Mouse (Mus musculus) heart, postnatal 0 days (tissue): ENCODE results near the gene Tmem26.

ENCODE experiments used
- CTCF ChIP-seq: IDR thresholded peaks from 2 replicates; pipeline ENCODE4 v1.5.1; 2016; ENCODE audit warnings: antibody characterized with exemption, control low read depth, low read depth
- EP300 ChIP-seq: IDR thresholded peaks from 2 replicates; pipeline ENCODE4 v1.6.1; 2016; ENCODE audit warnings: antibody characterized with exemption, low read depth

GRCm38 (mm10) chr10:68715396-68715795 lies 8.1 kb upstream of the Tmem26 start:
- TF ChIP-seq EP300 (no peak), CTCF (no peak)
